Mouse (Mus musculus): ENCODE data around the gene Psmf1.

The Psmf1 gene

GRCm38 (mm10) chr2:151670968-151671329 lies 73.0 kb downstream of the Psmf1 start:
- ChIA-PET CTCF (no interaction called here), POLR2A (interaction anchor here in 3 of 4 experiments (0.5 to 1.0 kb wide), 3 partner anchors 95 to 973 kb away, joined by 3 to 7 read pairs (median 3); no protein-coding TSS in a partner anchor)

- CTCF ChIA-PET: no interaction called here
- POLR2A ChIA-PET: interaction anchor here in 3 of 4 experiments (0.5 to 1.0 kb wide), 3 partner anchors 94 to 972 kb away, joined by 3 to 7 read pairs (median 3); no protein-coding TSS in a partner anchor
These were observed 73.7 kb downstream of the Psmf1 start for GRCm38 (mm10) chr2:151670026-151670967.

- CTCF ChIA-PET: no interaction called here
- POLR2A ChIA-PET: no interaction called here
These were observed 75.6 kb downstream of the Psmf1 start, which contains the start of gene Rad21l for GRCm38 (mm10) chr2:151668433-151668832. Gene Rad21l (minus strand): TSS chr2:151668533.
